Mouse (Mus musculus): ENCODE measurements around the gene Fbxw21. TPM values are rescaled to one million over a fixed set of nuclear protein-coding genes. Genes with fewer than 3 reads are reported as not detected.
"Not testable (repeated sequence)": the region's sequence is repeated elsewhere in the genome, so short reads cannot be mapped to it uniquely, and the experiment has no call there.

The Fbxw21 gene
- not detected in 2 replicates for polyA plus RNA-seq (2016; fragmentation: Nextera tagmentation; extraction: Ambion mirVana)

DNA sequence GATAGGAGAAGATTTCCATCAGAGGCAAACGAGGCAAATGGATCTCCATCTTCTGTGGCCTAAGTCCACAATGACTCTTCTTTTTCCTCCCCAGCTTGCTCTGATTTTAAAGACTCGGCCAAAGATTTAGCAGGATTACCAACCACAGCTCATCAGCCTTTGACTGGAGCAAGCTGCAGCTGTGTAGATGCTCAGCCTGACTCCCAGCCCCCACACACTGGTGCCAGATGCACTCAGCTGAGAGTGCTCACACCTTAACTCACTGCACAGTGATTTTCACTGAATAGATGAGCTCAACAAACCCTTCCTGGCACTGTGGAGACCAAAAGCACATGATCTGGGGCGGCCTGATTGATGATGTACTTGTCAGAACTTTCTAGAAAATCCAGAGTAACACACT, at the start of gene Fbxw21:
TSS of gene Fbxw21 (minus strand) at position 101 of the 400 bp plus-strand sequence.
- H3K27ac ChIP-seq, result no peak within 1 kb of the TSS
- 0 out of 2 replicates have a peak, but pooled peaks cover 3% of the 10 kb centered on the region for H3K4me1 ChIP-seq
- H3K9me3 ChIP-seq, result no peaks in the 10 kb centered on the region
- no peaks in the 10 kb centered on the region for H3K27me3 ChIP-seq (ENCODE audit: insufficient read depth, poor library complexity, severe bottlenecking)
- no peaks in the 10 kb centered on the region for H3K36me3 ChIP-seq
- 66% methylated on average over 3 of the region's 3 CpGs for WGBS
- H3K4me3 ChIP-seq, result no peak within 1 kb of the TSS
- DNase-seq (ENCODE audit: low spot score), result no peak

DNA sequence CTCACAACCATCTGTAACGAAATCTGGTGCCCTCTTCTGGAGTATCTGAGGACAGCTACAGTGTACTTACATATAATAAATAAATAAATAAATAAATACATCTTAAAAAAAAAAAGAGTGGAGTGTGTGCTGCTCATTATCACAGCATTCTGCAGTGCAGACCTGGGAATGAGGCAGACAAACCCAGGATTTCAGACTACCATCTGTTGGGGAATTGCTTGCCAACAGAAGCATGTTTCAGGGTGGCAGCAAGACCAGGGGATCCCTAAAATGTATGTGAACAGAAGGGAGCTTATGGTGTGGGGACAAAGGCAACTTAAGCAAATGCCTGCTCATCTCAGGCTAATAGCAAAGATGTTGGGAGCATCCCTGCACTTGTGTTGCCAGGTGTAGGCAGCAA, 39.5 kb upstream of the Fbxw21 start:
- not testable (repeated sequence) for H3K4me3 ChIP-seq; H3K9me3 ChIP-seq; H3K27ac ChIP-seq; H3K36me3 ChIP-seq; DNase-seq (ENCODE audit: low spot score); H3K4me1 ChIP-seq; H3K27me3 ChIP-seq (ENCODE audit: insufficient read depth, poor library complexity, severe bottlenecking)
- 63% methylated on average over 1 of the region's 1 CpGs for WGBS

DNA sequence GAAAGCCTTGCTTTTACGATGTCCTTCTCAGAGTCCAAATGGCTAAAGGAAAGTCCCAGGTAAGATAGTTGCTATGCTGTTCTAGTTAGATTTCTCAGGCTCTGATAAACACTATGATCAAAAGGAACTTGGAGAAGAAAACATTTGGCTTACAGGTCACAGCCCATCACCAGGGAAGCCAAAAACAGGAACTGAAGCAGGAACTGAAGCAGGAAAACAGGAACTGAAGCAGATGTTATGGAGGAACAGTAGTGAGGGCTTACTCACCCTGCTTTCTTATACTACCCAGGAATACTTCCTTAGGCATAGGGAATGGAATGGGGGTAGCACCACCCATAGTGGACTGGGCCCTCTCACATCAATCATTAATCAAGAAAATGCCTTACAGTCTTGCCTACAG, 38.5 kb upstream of the Fbxw21 start:
- WGBS, result 96% methylated on average over 1 of the region's 1 CpGs
- Histone ChIP-seq H3K36me3 (no peaks in the 10 kb centered on the region), H3K4me3 (no peak overlapping the region)

DNA sequence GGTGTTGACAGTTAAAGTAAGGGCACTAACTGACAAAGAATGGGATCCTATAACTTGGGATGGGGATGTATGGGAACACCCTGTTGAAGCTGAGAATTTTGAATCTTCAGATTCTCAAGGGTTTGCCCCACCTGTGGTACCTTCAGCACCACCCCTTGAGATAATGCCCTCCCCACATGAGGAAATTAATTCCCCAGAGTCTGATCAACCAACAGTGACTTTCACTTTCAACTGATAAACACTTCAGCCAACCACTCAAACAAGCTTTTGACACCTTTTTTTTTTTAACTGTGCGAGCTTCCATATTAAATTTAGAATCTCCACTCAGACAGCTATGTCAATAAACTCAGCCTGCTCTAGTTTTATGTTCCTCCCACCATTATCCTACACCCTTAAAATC, 37.5 kb upstream of the Fbxw21 start:
- Histone ChIP-seq H3K36me3 (no peaks in the 10 kb centered on the region), H3K27me3 (ENCODE audit: insufficient read depth, poor library complexity, severe bottlenecking) (no peaks in the 10 kb centered on the region), H3K9me3 (no peaks in the 10 kb centered on the region), H3K4me3 (no peak overlapping the region), H3K27ac (no peak overlapping the region), H3K4me1 (no peaks in the 10 kb centered on the region)
- DNase-seq (ENCODE audit: low spot score), result no peak
- WGBS, result 46% methylated on average over 1 of the region's 1 CpGs

More for the DNA sequence above, 38.5 kb upstream of the Fbxw21 start:
- Histone ChIP-seq H3K9me3 (no peaks in the 10 kb centered on the region), H3K4me1 (no peaks in the 10 kb centered on the region), H3K27ac (no peak overlapping the region), H3K27me3 (ENCODE audit: insufficient read depth, poor library complexity, severe bottlenecking) (no peaks in the 10 kb centered on the region)
- no peak for DNase-seq (ENCODE audit: low spot score)

- H3K9me3 ChIP-seq; H3K27ac ChIP-seq; DNase-seq (ENCODE audit: low spot score); H3K4me1 ChIP-seq; H3K36me3 ChIP-seq; H3K4me3 ChIP-seq; H3K27me3 ChIP-seq (ENCODE audit: insufficient read depth, poor library complexity, severe bottlenecking): not testable (repeated sequence)
- WGBS, result 77% methylated on average over 3 of the region's 3 CpGs
Measured at GRCm38 (mm10) chr9:109195875-109196274, 34.0 kb upstream of the Fbxw21 start, which contains the start of gene Fbxw13. Gene Fbxw13, minus strand, starts transcription at chr9:109195975.

GRCm38 (mm10) chr9:109177208-109177607, 15.4 kb upstream of the Fbxw21 start:
- 75% methylated on average over 1 of the region's 1 CpGs for WGBS
- Histone ChIP-seq H3K27me3 (ENCODE audit: insufficient read depth, poor library complexity, severe bottlenecking) (no peaks in the 10 kb centered on the region), H3K9me3 (no peaks in the 10 kb centered on the region), H3K4me1 (no peaks in the 10 kb centered on the region), H3K27ac (no peak overlapping the region), H3K4me3 (no peak overlapping the region), H3K36me3 (no peaks in the 10 kb centered on the region)
- DNase-seq (ENCODE audit: low spot score), result no peak

DNA sequence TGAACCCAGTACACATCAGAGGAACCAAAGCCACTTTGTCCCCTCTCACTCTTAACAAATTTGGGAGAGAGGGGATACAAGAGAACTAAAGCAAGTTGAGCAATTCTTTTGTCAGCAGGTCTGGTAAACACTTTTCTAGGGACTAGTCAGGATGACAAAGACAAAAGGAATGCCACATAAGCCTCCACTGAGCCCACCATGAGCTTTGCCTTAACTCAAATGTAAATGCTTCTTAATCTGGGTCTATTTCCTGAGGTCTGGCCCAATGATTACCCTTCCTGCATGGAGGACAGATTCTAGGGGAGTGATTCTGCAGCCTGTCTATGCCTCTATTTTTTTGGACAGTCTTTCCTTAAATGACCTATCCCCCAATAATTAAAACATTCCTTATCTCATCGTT, 14.5 kb upstream of the Fbxw21 start:
- Histone ChIP-seq H3K36me3 (no peaks in the 10 kb centered on the region), H3K27me3 (ENCODE audit: insufficient read depth, poor library complexity, severe bottlenecking) (no peaks in the 10 kb centered on the region), H3K4me1 (no peaks in the 10 kb centered on the region), H3K27ac (no peak overlapping the region), H3K4me3 (no peak overlapping the region), H3K9me3 (no peaks in the 10 kb centered on the region)
- no peak for DNase-seq (ENCODE audit: low spot score)
- WGBS, result 82% methylated on average over 1 of the region's 1 CpGs

- no peaks in the 10 kb centered on the region for H3K9me3 ChIP-seq
- H3K36me3 ChIP-seq, result no peaks in the 10 kb centered on the region
- no peak overlapping the region for H3K27ac ChIP-seq
- no peaks in the 10 kb centered on the region for H3K27me3 ChIP-seq (ENCODE audit: insufficient read depth, poor library complexity, severe bottlenecking)
- no peaks in the 10 kb centered on the region for H3K4me1 ChIP-seq
- H3K4me3 ChIP-seq, result no peak overlapping the region
- DNase-seq (ENCODE audit: low spot score), result no peak
Measured at GRCm38 (mm10) chr9:109167316-109167715, 5.5 kb upstream of the Fbxw21 start.

DNA sequence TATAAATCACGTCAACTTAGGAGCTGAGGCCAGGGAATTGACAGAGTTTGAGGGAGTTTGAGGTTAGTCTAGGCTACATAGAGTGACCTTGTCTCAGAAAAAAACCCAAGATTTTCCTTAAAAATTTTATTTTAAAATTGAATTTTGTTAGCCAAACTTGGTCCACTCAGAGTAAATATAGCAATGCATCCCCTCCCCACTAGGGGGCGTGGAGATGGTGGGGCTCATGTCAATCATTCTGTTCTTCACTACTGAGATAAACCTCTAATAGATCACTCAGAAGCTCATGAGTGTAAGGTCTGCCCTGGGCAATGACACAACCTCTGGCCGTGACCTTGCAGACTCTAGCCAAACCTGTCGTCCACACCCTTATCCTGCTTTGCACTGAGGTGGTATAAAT, 21.4 kb downstream of the Fbxw21 start:
- not testable (repeated sequence) for H3K27ac ChIP-seq; H3K36me3 ChIP-seq; H3K4me1 ChIP-seq; H3K4me3 ChIP-seq; DNase-seq (ENCODE audit: low spot score); H3K9me3 ChIP-seq; H3K27me3 ChIP-seq (ENCODE audit: insufficient read depth, poor library complexity, severe bottlenecking)
- WGBS, result 70% methylated on average over 4 of the region's 4 CpGs

DNA sequence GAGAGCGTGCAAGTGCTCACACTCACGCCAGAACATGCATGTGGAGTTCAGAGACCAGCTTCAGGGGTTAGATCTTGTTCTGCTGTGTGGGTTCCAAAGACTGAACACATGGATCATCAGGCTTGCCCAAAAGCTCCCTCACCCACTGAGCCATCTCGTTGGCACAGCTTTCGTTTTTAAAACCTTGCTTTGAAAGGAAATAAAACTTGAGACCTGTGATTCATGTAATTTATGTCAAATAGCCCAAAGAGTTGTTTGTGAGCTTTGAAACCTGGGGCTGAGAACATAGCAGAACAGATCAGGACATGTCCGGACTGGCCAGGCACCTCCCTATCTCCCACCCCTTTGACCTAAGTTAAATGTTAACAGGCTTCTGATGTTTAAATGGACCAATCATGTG, 31.8 kb downstream of the Fbxw21 start:
- no peak for DNase-seq (ENCODE audit: low spot score)
- Histone ChIP-seq H3K27me3 (ENCODE audit: insufficient read depth, poor library complexity, severe bottlenecking) (no peaks in the 10 kb centered on the region), H3K4me3 (no peak overlapping the region), H3K9me3 (no peaks in the 10 kb centered on the region), H3K27ac (no peak overlapping the region), H3K4me1 (no peaks in the 10 kb centered on the region), H3K36me3 (no peaks in the 10 kb centered on the region)
- 89% methylated on average over 5 of the region's 5 CpGs for WGBS

DNA sequence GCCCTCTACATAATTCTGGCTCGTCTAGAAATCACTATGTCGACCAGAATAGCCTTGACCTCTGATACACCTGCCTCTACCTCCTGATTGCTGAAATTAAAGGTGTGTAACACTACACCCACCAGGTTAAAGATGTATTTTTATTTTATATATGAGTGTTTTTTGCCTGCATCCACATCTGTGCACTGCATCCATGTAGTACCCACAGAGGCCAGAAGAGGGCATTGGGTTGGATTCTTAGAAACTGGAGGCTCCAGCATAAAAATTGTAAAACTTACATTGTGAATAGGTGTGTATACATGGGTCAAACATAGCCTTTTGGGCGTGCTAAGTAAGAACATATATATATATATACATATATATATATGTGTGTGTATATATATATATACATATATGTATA, 33.6 kb downstream of the Fbxw21 start:
- Histone ChIP-seq H3K4me1 (peaks cover 4% of the 10 kb centered on the region; the same call in 1 of the 2 replicates), H3K9me3 (no peaks in the 10 kb centered on the region), H3K27me3 (ENCODE audit: insufficient read depth, poor library complexity, severe bottlenecking) (no peaks in the 10 kb centered on the region), H3K4me3 (no peak overlapping the region), H3K27ac (no peak overlapping the region), H3K36me3 (no peaks in the 10 kb centered on the region)
- no peak for DNase-seq (ENCODE audit: low spot score)
- 55% methylated on average over 3 of the region's 3 CpGs for WGBS

DNA sequence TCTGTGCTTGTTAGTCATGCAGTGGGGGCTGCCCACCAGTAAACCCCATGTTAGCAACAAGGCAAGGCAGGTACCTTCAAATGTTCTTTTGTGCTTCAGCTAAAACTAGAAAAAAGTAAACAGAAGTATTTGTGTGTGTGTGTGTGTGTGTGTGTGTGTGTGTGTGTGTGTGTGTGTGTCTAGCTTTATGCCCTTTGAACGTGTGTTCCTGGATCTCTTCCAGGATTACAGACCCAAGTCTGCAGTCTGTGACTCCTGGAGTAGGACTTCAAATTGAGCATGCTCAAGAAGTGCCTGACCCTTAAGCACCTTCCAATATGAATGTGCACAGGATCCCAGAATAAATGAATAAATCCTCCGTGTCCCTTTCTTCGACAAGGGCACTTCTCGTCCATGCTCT, 34.8 kb downstream of the Fbxw21 start:
- no peak overlapping the region for H3K4me3 ChIP-seq
- 86% methylated on average over 4 of the region's 4 CpGs for WGBS
- no peak for DNase-seq (ENCODE audit: low spot score)
- no peak overlapping the region for H3K27ac ChIP-seq
- no peaks in the 10 kb centered on the region for H3K27me3 ChIP-seq (ENCODE audit: insufficient read depth, poor library complexity, severe bottlenecking)
- no peaks in the 10 kb centered on the region for H3K36me3 ChIP-seq
- peaks cover 9% of the 10 kb centered on the region; the same call in 1 of the 2 replicates for H3K4me1 ChIP-seq
- no peaks in the 10 kb centered on the region for H3K9me3 ChIP-seq

DNA sequence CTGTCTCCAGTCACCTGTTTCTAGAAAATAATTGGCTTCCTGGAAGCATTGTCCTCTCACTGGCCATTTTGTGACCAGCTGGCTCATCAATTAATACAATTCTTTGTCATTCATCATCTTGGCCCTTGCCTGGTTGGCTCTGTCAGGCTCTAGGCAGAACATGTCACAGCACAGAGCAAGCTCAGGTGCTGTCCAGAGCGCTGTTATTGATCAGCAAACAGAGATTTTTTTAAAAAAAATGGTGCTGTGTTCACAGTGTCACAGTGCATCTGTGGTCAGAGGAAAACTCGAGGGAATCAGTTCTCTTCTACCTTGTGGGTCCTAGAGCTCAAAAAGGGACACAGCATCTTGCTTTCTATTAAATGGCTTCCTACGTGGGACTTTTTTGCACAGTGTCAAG, 36.4 kb downstream of the Fbxw21 start:
- Histone ChIP-seq H3K27ac (no peak overlapping the region), H3K36me3 (no peaks in the 10 kb centered on the region), H3K27me3 (ENCODE audit: insufficient read depth, poor library complexity, severe bottlenecking) (no peaks in the 10 kb centered on the region), H3K4me3 (no peak overlapping the region), H3K4me1 (peaks cover 9% of the 10 kb centered on the region; the same call in 1 of the 2 replicates), H3K9me3 (no peaks in the 10 kb centered on the region)
- WGBS, result 69% methylated on average over 3 of the region's 3 CpGs
- no peak for DNase-seq (ENCODE audit: low spot score)

DNA sequence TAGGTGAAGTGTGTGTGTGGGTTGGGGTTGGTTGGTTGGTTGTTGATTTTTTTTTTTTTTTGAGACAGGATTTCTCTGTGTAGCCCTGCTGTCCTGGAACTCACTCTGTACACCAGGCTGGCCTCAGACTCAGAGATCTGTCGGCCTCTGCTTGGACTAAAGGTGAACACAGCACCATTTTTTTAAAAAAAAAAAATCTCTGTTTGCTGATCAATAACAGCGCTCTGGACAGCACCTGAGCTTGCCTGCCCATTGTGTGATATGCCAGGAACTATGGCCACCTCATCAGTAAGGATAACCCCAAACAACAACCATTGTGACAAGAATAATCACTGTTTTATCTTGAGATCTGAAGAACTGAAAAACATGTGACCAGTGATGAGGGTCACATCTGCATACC, 36.8 kb downstream of the Fbxw21 start:
- H3K4me3 ChIP-seq, result no peak overlapping the region
- H3K36me3 ChIP-seq, result no peaks in the 10 kb centered on the region
- peaks cover 9% of the 10 kb centered on the region; the same call in 1 of the 2 replicates for H3K4me1 ChIP-seq
- H3K27ac ChIP-seq, result no peak overlapping the region
- DNase-seq (ENCODE audit: low spot score), result no peak
- H3K9me3 ChIP-seq, result no peaks in the 10 kb centered on the region
- H3K27me3 ChIP-seq (ENCODE audit: insufficient read depth, poor library complexity, severe bottlenecking), result no peaks in the 10 kb centered on the region
- 79% methylated on average over 2 of the region's 2 CpGs for WGBS

Data from heart, embryonic 10.5 days (tissue).